Mouse (Mus musculus) layer of hippocampus, adult 18-20 months (tissue): Measurements from ENCODE around the gene Gucy1a1. TPM values are rescaled to one million over a fixed set of nuclear protein-coding genes. Genes with fewer than 3 reads are reported as not detected.
"Not testable (repeated sequence)": the region's sequence is repeated elsewhere in the genome, so short reads cannot be mapped to it uniquely, and the experiment has no call there.

Experiments
- DNase-seq, 2 experiments: peaks; one replicate each; pipeline ENCODE4 v3.0.0; 2022; ENCODE audit warnings: low spot score in 2 of 2
- long read RNA-seq: library from polyadenylated mRNA; stranded (forward); transcript quantifications from one replicate; pipeline ENCODE4 v2.0.0, GENCODE M21; 2021
- total RNA-seq, 2 experiments: library from RNA; stranded (reverse); gene quantifications; 2 replicates each; pipeline ENCODE4 v1.2.3; 2021

Gucy1a1 gene
- total RNA-seq = 10 to 100 TPM; 18.5 to 19.7 TPM
- long read RNA-seq, full-length matches to known transcripts = 12 of 17 reads
- long read RNA-seq, partial matches to known transcripts = 2 of 17 reads
- long read RNA-seq, other reads (novel, unspliced or antisense) = 3 of 17 reads

GRCm38 (mm10) chr3:82145126-82145901, at the start of gene Gucy1a1:
TSS of gene Gucy1a1 (minus strand) at chr3:82145789.
- DNase-seq = peak; percentile 15 to 52

- no peak for DNase-seq
Observed at GRCm38 (mm10) chr3:82191559-82192245, 46.1 kb upstream of the Gucy1a1 start.

- DNase-seq = peak; percentile 13 to 36
Observed at GRCm38 (mm10) chr3:82185626-82186025, 40.0 kb upstream of the Gucy1a1 start.

GRCm38 (mm10) chr3:82181500-82181899, 35.9 kb upstream of the Gucy1a1 start:
- no peak for DNase-seq

GRCm38 (mm10) chr3:82180253-82180652, 34.7 kb upstream of the Gucy1a1 start:
- DNase-seq = no peak

- DNase-seq = no peak
Observed at GRCm38 (mm10) chr3:82175501-82175900, 29.9 kb upstream of the Gucy1a1 start.

GRCm38 (mm10) chr3:82167064-82167463, 21.5 kb upstream of the Gucy1a1 start:
- DNase-seq = no peak

GRCm38 (mm10) chr3:82165937-82166336, 20.3 kb upstream of the Gucy1a1 start:
- DNase-seq = no peak

- DNase-seq = not testable (repeated sequence)
Observed at GRCm38 (mm10) chr3:82162992-82163391, 17.4 kb upstream of the Gucy1a1 start.

GRCm38 (mm10) chr3:82145978-82146377, 389 bp upstream of the Gucy1a1 start:
- DNase-seq = no peak

GRCm38 (mm10) chr3:82144725-82145125, 864 bp downstream of the Gucy1a1 start:
- DNase-seq = no peak

- DNase-seq = no peak
Observed at GRCm38 (mm10) chr3:82140781-82141180, 4.8 kb downstream of the Gucy1a1 start.

GRCm38 (mm10) chr3:82138002-82138667, 7.5 kb downstream of the Gucy1a1 start:
- no peak for DNase-seq

- no peak for DNase-seq
Observed at GRCm38 (mm10) chr3:82135483-82135882, 10.1 kb downstream of the Gucy1a1 start.

GRCm38 (mm10) chr3:82129258-82129657, 16.3 kb downstream of the Gucy1a1 start:
- no peak for DNase-seq

- DNase-seq = no peak
Observed at GRCm38 (mm10) chr3:82124567-82124966, 21.0 kb downstream of the Gucy1a1 start.

- DNase-seq = no peak
Observed at GRCm38 (mm10) chr3:82118916-82119315, 26.7 kb downstream of the Gucy1a1 start.

GRCm38 (mm10) chr3:82112439-82112838, 33.1 kb downstream of the Gucy1a1 start:
- no peak for DNase-seq

GRCm38 (mm10) chr3:82111986-82112385, 33.6 kb downstream of the Gucy1a1 start:
- DNase-seq = no peak

- no peak for DNase-seq
Observed at GRCm38 (mm10) chr3:82108951-82109350, 36.6 kb downstream of the Gucy1a1 start.

- DNase-seq = no peak
Observed at GRCm38 (mm10) chr3:82104229-82104628, 41.4 kb downstream of the Gucy1a1 start.

GRCm38 (mm10) chr3:82099127-82099526, 46.5 kb downstream of the Gucy1a1 start:
- no peak for DNase-seq
